Mouse (Mus musculus): ENCODE measurements around the gene Tex52. TPM values are rescaled to one million over a fixed set of nuclear protein-coding genes. Genes with fewer than 3 reads are reported as not detected.

Tex52 gene
- polyA plus RNA-seq (2015; fragmentation: Nextera tagmentation; extraction: Ambion mirVana): 0.26 and 0.57 TPM in 2 replicates

- DNase-seq (ENCODE audit: low spot score): no peak
Observed at GRCm38 (mm10) chr6:128375192-128375591, at the start of gene Tex52, which contains the start of gene Gm44596. Gene Tex52 (plus strand): TSS chr6:128375456. Gene Gm44596 (plus strand): TSS chr6:128375503.

GRCm38 (mm10) chr6:128334397-128335124, 40.7 kb upstream of the Tex52 start:
- DNase-seq (ENCODE audit: low spot score): peak; percentile 70

- no peak for DNase-seq (ENCODE audit: low spot score)
Observed at GRCm38 (mm10) chr6:128337467-128337866, 37.8 kb upstream of the Tex52 start.

GRCm38 (mm10) chr6:128338876-128339275, 36.4 kb upstream of the Tex52 start:
- DNase-seq (ENCODE audit: low spot score): no peak

- no peak for DNase-seq (ENCODE audit: low spot score)
Observed at GRCm38 (mm10) chr6:128341956-128342723, 33.1 kb upstream of the Tex52 start.

- DNase-seq (ENCODE audit: low spot score): no peak
Observed at GRCm38 (mm10) chr6:128345623-128346022, 29.6 kb upstream of the Tex52 start.

GRCm38 (mm10) chr6:128346782-128347181, 28.5 kb upstream of the Tex52 start:
- DNase-seq (ENCODE audit: low spot score): no peak

GRCm38 (mm10) chr6:128349711-128350110, 25.5 kb upstream of the Tex52 start:
- peak; percentile 9 for DNase-seq (ENCODE audit: low spot score)

GRCm38 (mm10) chr6:128354140-128354539, 21.1 kb upstream of the Tex52 start:
- DNase-seq (ENCODE audit: low spot score): no peak

- no peak for DNase-seq (ENCODE audit: low spot score)
Observed at GRCm38 (mm10) chr6:128355201-128355681, 20.0 kb upstream of the Tex52 start.

- DNase-seq (ENCODE audit: low spot score): peak; percentile 93
Observed at GRCm38 (mm10) chr6:128355726-128356416, 19.4 kb upstream of the Tex52 start, which contains the start of gene Tulp3. Gene Tulp3 (minus strand): TSS chr6:128355851.

GRCm38 (mm10) chr6:128358999-128359398, 16.3 kb upstream of the Tex52 start:
- DNase-seq (ENCODE audit: low spot score): peak; percentile 69

- DNase-seq (ENCODE audit: low spot score): no peak
Observed at GRCm38 (mm10) chr6:128361901-128362300, 13.4 kb upstream of the Tex52 start.

- peak; percentile 83 for DNase-seq (ENCODE audit: low spot score)
Observed at GRCm38 (mm10) chr6:128362381-128363006, 12.8 kb upstream of the Tex52 start, which contains the start of the genes Rhno1 and Foxm1. Gene Rhno1 (minus strand): TSS chr6:128362911. Gene Foxm1 (plus strand): TSS chr6:128362967.

- peak; percentile 26 for DNase-seq (ENCODE audit: low spot score)
Observed at GRCm38 (mm10) chr6:128363007-128363825, 12.0 kb upstream of the Tex52 start.

- no peak for DNase-seq (ENCODE audit: low spot score)
Observed at GRCm38 (mm10) chr6:128364721-128365120, 10.5 kb upstream of the Tex52 start.

- no peak for DNase-seq (ENCODE audit: low spot score)
Observed at GRCm38 (mm10) chr6:128366466-128366865, 8.8 kb upstream of the Tex52 start.

- no peak for DNase-seq (ENCODE audit: low spot score)
Observed at GRCm38 (mm10) chr6:128370040-128370439, 5.2 kb upstream of the Tex52 start.

GRCm38 (mm10) chr6:128376371-128377085, 1.3 kb downstream of the Tex52 start:
- no peak for DNase-seq (ENCODE audit: low spot score)
